In genomic region chr4:115052343-115053005, GRCm38 (mm10) we compare ENCODE assay signal across 8 mouse cellular contexts. TPM values are rescaled to one million over a fixed set of nuclear protein-coding genes. Genes with fewer than 3 reads are reported as not detected.
DNase-seq lines count a peak whose midpoint lies in the region; ATAC-seq and TF ChIP-seq lines count a peak whose summit lies in the region.

No protein-coding gene starts in this region.

- H3K4me2 ChIP-seq in embryonic facial prominence, embryonic 14.5 days (ENCODE audit: low read depth, low read length): peak overlapping the region; percentile 50
- peak overlapping the region; percentile 77 for H3K4me2 ChIP-seq in heart, embryonic 13.5 days
- H3K4me2 ChIP-seq in kidney, embryonic 16.5 days (replicated peaks; ENCODE audit: low read depth, low read length): peak overlapping the region; percentile 55

- no peak for TF ChIP-seq CTCF in spleen, adult 2 months (IDR thresholded peaks at IDR 0.05; ENCODE audit: extremely low read depth, insufficient read depth, insufficient read length, insufficient replicate concordance)

- ATAC-seq in embryonic facial prominence, embryonic 14.5 days (ENCODE audit: low read depth): peak; percentile 75; the same call in 1 of the 2 replicates
- ATAC-seq in heart, embryonic 13.5 days (ENCODE audit: extremely low read depth, insufficient number of reproducible peaks, low FRiP score, low TSS enrichment): peak; percentile 58
- ATAC-seq in kidney, embryonic 16.5 days (ENCODE audit: low FRiP score, low TSS enrichment): peak; percentile 88
- ATAC-seq in monocyte, adult 5-6 weeks (replicated peaks; ENCODE audit: insufficient number of reproducible peaks, low FRiP score, low TSS enrichment, poor library complexity, severe bottlenecking): no peak; the same call in 1 of the 2 replicates

- no peaks in the 10 kb centered on the region for H3K9me3 ChIP-seq in embryonic facial prominence, embryonic 14.5 days (ENCODE audit: control insufficient read depth, low read length)
- no peaks in the 10 kb centered on the region for H3K9me3 ChIP-seq in heart, embryonic 13.5 days
- H3K9me3 ChIP-seq in kidney, embryonic 16.5 days (ENCODE audit: low read length): no peaks in the 10 kb centered on the region

- DNase-seq in spleen, adult 2 months (ENCODE audit: low read depth in 1 of 2, low spot score in 2 of 2): no peak
- no peak for DNase-seq in spleen, adult 12 weeks (ENCODE audit: low spot score)
- peak; percentile 67 for DNase-seq in embryonic facial prominence, embryonic 14.5 days (ENCODE audit: low spot score)
- peak; percentile 87 for DNase-seq in lung, postnatal 10 days
- DNase-seq in spleen, postnatal 36 days (ENCODE audit: low spot score in 2 of 2): peak; percentile 23 to 30

- no peak overlapping the region for H3K9ac ChIP-seq in embryonic facial prominence, embryonic 14.5 days (ENCODE audit: low read depth, low read length)
- peak overlapping the region; percentile 74 for H3K9ac ChIP-seq in heart, embryonic 13.5 days
- H3K9ac ChIP-seq in kidney, embryonic 16.5 days (replicated peaks; ENCODE audit: low read length): peak overlapping the region; percentile 42

- 7% methylated on average over 36 of the region's 36 CpGs for WGBS in spleen, adult 2 months
- 1% methylated on average over 35 of the region's 36 CpGs for WGBS in embryonic facial prominence, embryonic 14.5 days
- 1% methylated on average over 36 of the region's 36 CpGs for WGBS in heart, embryonic 13.5 days
- WGBS in kidney, embryonic 16.5 days: under 1% methylated on average over 36 of the region's 36 CpGs

- no peaks in the 10 kb centered on the region for H3K4me1 ChIP-seq in spleen, adult 2 months (ENCODE audit: control insufficient read depth, insufficient read depth, insufficient read length)
- H3K4me1 ChIP-seq in embryonic facial prominence, embryonic 14.5 days (ENCODE audit: control insufficient read depth, insufficient read depth, low read length): peaks cover 4% of the 10 kb centered on the region; the same call in 1 of the 2 replicates
- peaks cover 35% of the 10 kb centered on the region for H3K4me1 ChIP-seq in heart, embryonic 13.5 days
- H3K4me1 ChIP-seq in kidney, embryonic 16.5 days (ENCODE audit: insufficient read depth, low read length): peaks cover 14% of the 10 kb centered on the region

- H3K4me3 ChIP-seq in spleen, adult 2 months (ENCODE audit: extremely low read depth, insufficient read depth, insufficient read length): no peak overlapping the region
- H3K4me3 ChIP-seq in embryonic facial prominence, embryonic 14.5 days (ENCODE audit: low read depth, low read length): peak overlapping the region; percentile 29
- H3K4me3 ChIP-seq in heart, embryonic 13.5 days: peak overlapping the region; percentile 51
- peak overlapping the region; percentile 42 for H3K4me3 ChIP-seq in kidney, embryonic 16.5 days (ENCODE audit: low read length)

- H3K27me3 ChIP-seq in spleen, adult 2 months (ENCODE audit: control insufficient read depth, insufficient read depth, low read length): peaks cover 20% of the 10 kb centered on the region
- peaks cover 69% of the 10 kb centered on the region for H3K27me3 ChIP-seq in embryonic facial prominence, embryonic 14.5 days (replicated peaks; ENCODE audit: control insufficient read depth, insufficient read depth, low read length)
- peaks cover 93% of the 10 kb centered on the region for H3K27me3 ChIP-seq in heart, embryonic 13.5 days (replicated peaks)
- peaks cover 78% of the 10 kb centered on the region for H3K27me3 ChIP-seq in kidney, embryonic 16.5 days (ENCODE audit: insufficient read depth, low read length)

- no peak for TF ChIP-seq POLR2A in spleen, adult 2 months (IDR thresholded peaks at IDR 0.05; ENCODE audit: low read depth, low read length)

- H3K36me3 ChIP-seq in spleen, adult 2 months (ENCODE audit: control insufficient read depth, insufficient read depth, low read length): no peaks in the 10 kb centered on the region
- H3K36me3 ChIP-seq in embryonic facial prominence, embryonic 14.5 days (ENCODE audit: control insufficient read depth, insufficient read depth, low read length): no peaks in the 10 kb centered on the region
- H3K36me3 ChIP-seq in heart, embryonic 13.5 days: no peaks in the 10 kb centered on the region
- H3K36me3 ChIP-seq in kidney, embryonic 16.5 days (ENCODE audit: insufficient read depth, low read length): no peaks in the 10 kb centered on the region

- H3K27ac ChIP-seq in spleen, adult 2 months (ENCODE audit: insufficient read depth, low read length): peak overlapping the region; percentile 21; the same call in 1 of the 2 replicates
- no peak overlapping the region for H3K27ac ChIP-seq in embryonic facial prominence, embryonic 14.5 days (replicated peaks; ENCODE audit: low read depth, low read length)
- H3K27ac ChIP-seq in heart, embryonic 13.5 days (replicated peaks): peak overlapping the region; percentile 82
- peak overlapping the region; percentile 50 for H3K27ac ChIP-seq in kidney, embryonic 16.5 days (ENCODE audit: low read length)

RNA-seq across cellular contexts. Expression of gene Tal1, which starts 3.8 kb away (rescaled TPM):
- 20.9 and 37.0 TPM in 2 replicates for polyA plus RNA-seq in spleen, adult 2 months (2012; rRNA removed)
- 1.3 and 1.6 TPM in 2 replicates for polyA plus RNA-seq in embryonic facial prominence, embryonic 14.5 days (2014; fragmentation: Nextera tagmentation; extraction: Ambion mirVana)
- polyA plus RNA-seq in heart, embryonic 13.5 days (2015; fragmentation: Nextera tagmentation; extraction: Ambion mirVana): 5.4 and 8.4 TPM in 2 replicates
- 1.2 and 1.3 TPM in 2 replicates for polyA plus RNA-seq in kidney, embryonic 16.5 days (2015; fragmentation: Nextera tagmentation; extraction: Ambion mirVana)
- 0.53 to 3.0 TPM (median 2.9 TPM) in 3 replicates for total RNA-seq in monocyte, adult 5-6 weeks (2017)

RNA-seq across cellular contexts. Expression of gene Pdzk1ip1, which starts 36.0 kb away (rescaled TPM):
- polyA plus RNA-seq in spleen, adult 2 months (2012; rRNA removed): 79.3 and 89.6 TPM in 2 replicates
- polyA plus RNA-seq in embryonic facial prominence, embryonic 14.5 days (2014; fragmentation: Nextera tagmentation; extraction: Ambion mirVana): 7.7 and 18.5 TPM in 2 replicates
- polyA plus RNA-seq in heart, embryonic 13.5 days (2015; fragmentation: Nextera tagmentation; extraction: Ambion mirVana): 23.4 and 42.7 TPM in 2 replicates
- 292 and 326 TPM in 2 replicates for polyA plus RNA-seq in kidney, embryonic 16.5 days (2015; fragmentation: Nextera tagmentation; extraction: Ambion mirVana)
- 3.3 to 4.9 TPM in 2 of 3 replicates, not detected in the other for total RNA-seq in monocyte, adult 5-6 weeks (2017)

RNA-seq across cellular contexts. Expression of gene Stil, which starts 52.5 kb away (rescaled TPM):
- 1.2 TPM in 2 replicates for polyA plus RNA-seq in spleen, adult 2 months (2012; rRNA removed)
- 11.8 and 14.1 TPM in 2 replicates for polyA plus RNA-seq in embryonic facial prominence, embryonic 14.5 days (2014; fragmentation: Nextera tagmentation; extraction: Ambion mirVana)
- polyA plus RNA-seq in heart, embryonic 13.5 days (2015; fragmentation: Nextera tagmentation; extraction: Ambion mirVana): 7.8 and 8.7 TPM in 2 replicates
- polyA plus RNA-seq in kidney, embryonic 16.5 days (2015; fragmentation: Nextera tagmentation; extraction: Ambion mirVana): 12.0 and 12.9 TPM in 2 replicates
- 0.53 to 1.9 TPM (median 0.78 TPM) in 3 replicates for total RNA-seq in monocyte, adult 5-6 weeks (2017)

Comparison
In these comparisons a context has a peak if more than half of its experiments do, and no peak if none do; other contexts are left out.
1. DNase-seq: peak in embryonic facial prominence, embryonic 14.5 days (single experiment), lung, postnatal 10 days (single experiment) and spleen, postnatal 36 days (2 of 2); none in spleen, adult 2 months (0 of 2) and spleen, adult 12 weeks (single experiment).
2. Peak in every context shown above with its lines, with median percentiles within 50 percentile points of each other: H3K4me2 ChIP-seq.